Mouse (Mus musculus) hindbrain, embryonic 12.5 days (tissue): ENCODE results near the gene Braf. TPM values are rescaled to one million over a fixed set of nuclear protein-coding genes. Genes with fewer than 3 reads are reported as not detected.

Experiments used
- ATAC-seq: fragments of 200-750 bp; cut with Nextera tagmentation; 2 replicates; pipeline ENCODE4 v1.8.0; 2017; ENCODE audit warnings: moderate TSS enrichment; ENCODE audit not compliant: low FRiP score
- H3K27ac ChIP-seq: fragments of 300-500 bp; sonication (generic); 2 replicates; pipeline ENCODE4 v1.5.1; 2016; ENCODE audit warnings: mild to moderate bottlenecking
- H3K27me3 ChIP-seq: fragments of 300-500 bp; sonication (generic); 2 replicates; pipeline ENCODE4 v1.6.1; 2016; ENCODE audit warnings: mild to moderate bottlenecking
- H3K36me3 ChIP-seq: fragments of 300-500 bp; sonication (generic); 2 replicates; pipeline ENCODE4 v1.6.1; 2016; ENCODE audit warnings: mild to moderate bottlenecking
- H3K4me1 ChIP-seq: fragments of 300-500 bp; sonication (generic); 2 replicates; pipeline ENCODE4 v1.6.1; 2016
- H3K4me2 ChIP-seq: fragments of 300-500 bp; sonication (generic); replicated peaks from 2 replicates; pipeline ENCODE4 v1.6.1; 2016; ENCODE audit warnings: mild to moderate bottlenecking
- H3K4me3 ChIP-seq: fragments of 300-500 bp; sonication (generic); 2 replicates; pipeline ENCODE4 v1.5.1; 2016; ENCODE audit warnings: mild to moderate bottlenecking
- H3K9ac ChIP-seq: fragments of 300-500 bp; sonication (generic); 2 replicates; pipeline ENCODE4 v1.6.1; 2016; ENCODE audit warnings: mild to moderate bottlenecking, moderate library complexity
- H3K9me3 ChIP-seq: fragments of 300-500 bp; sonication (generic); replicated peaks from 2 replicates; pipeline ENCODE4 v1.6.1; 2016; ENCODE audit warnings: mild to moderate bottlenecking
- WGBS: fragments of 180-500 bp; shearing (Covaris S2); methylation state at CpG from one replicate; pipeline ENCODE4 v1.1.7; 2016; 5-methylcytosine and 5-hydroxymethylcytosine counted together
- polyA plus RNA-seq: library from polyadenylated mRNA; unstranded; fragments of >200 nt; fragmentation: Nextera tagmentation; extraction: Ambion mirVana; gene quantifications from 2 replicates; pipeline ENCODE4 v1.2.1, GENCODE M21; 2016

The Braf gene
- polyA plus RNA-seq, 1 experiment from 2014 or later: 25.7 TPM

GRCm38 (mm10) chr6:39570426-39570825 is 154.8 kb downstream of the Braf start:
- 84% methylated on average over 3 of the region's 3 CpGs for WGBS
- ATAC-seq: no peak

GRCm38 (mm10) chr6:39567528-39567927 is 157.7 kb downstream of the Braf start:
- no peak for ATAC-seq
- H3K27ac ChIP-seq: no peak overlapping the region
- 17% methylated on average over 5 of the region's 5 CpGs for WGBS

More at GRCm38 (mm10) chr6:39570426-39570825, 154.8 kb downstream of the Braf start:
- Histone ChIP-seq H3K27me3 (no peaks in the 10 kb centered on the region), H3K4me1 (peaks cover 11% of the 10 kb centered on the region), H3K4me2 (no peak overlapping the region), H3K9me3 (no peaks in the 10 kb centered on the region), H3K9ac (no peak overlapping the region), H3K27ac (no peak overlapping the region), H3K36me3 (no peaks in the 10 kb centered on the region), H3K4me3 (no peak overlapping the region)

GRCm38 (mm10) chr6:39562166-39563015 is 162.9 kb downstream of the Braf start:
- Histone ChIP-seq H3K27me3 (no peaks in the 10 kb centered on the region), H3K9me3 (no peaks in the 10 kb centered on the region), H3K4me2 (peak overlapping the region; percentile 25), H3K4me3 (peak overlapping the region; percentile 6; the same call in 1 of the 2 replicates), H3K4me1 (peaks cover 22% of the 10 kb centered on the region), H3K27ac (no peak overlapping the region), H3K9ac (no peak overlapping the region), H3K36me3 (no peaks in the 10 kb centered on the region)
- 20% methylated on average over 23 of the region's 23 CpGs for WGBS
- 0 out of 2 replicates have a peak, but pooled peaks have one; percentile 24 for ATAC-seq

More at GRCm38 (mm10) chr6:39567528-39567927, 157.7 kb downstream of the Braf start:
- no peaks in the 10 kb centered on the region for H3K27me3 ChIP-seq
- no peak overlapping the region for H3K4me2 ChIP-seq
- H3K4me1 ChIP-seq: no peaks in the 10 kb centered on the region
- no peak overlapping the region for H3K9ac ChIP-seq
- H3K4me3 ChIP-seq: no peak overlapping the region
- no peaks in the 10 kb centered on the region for H3K9me3 ChIP-seq
- H3K36me3 ChIP-seq: no peaks in the 10 kb centered on the region

GRCm38 (mm10) chr6:39559276-39559939 is 165.9 kb downstream of the Braf start:
- Histone ChIP-seq H3K4me3 (no peak overlapping the region), H3K9ac (no peak overlapping the region), H3K36me3 (no peaks in the 10 kb centered on the region), H3K27ac (peak overlapping the region; percentile 31), H3K27me3 (no peaks in the 10 kb centered on the region), H3K4me1 (peaks cover 45% of the 10 kb centered on the region), H3K4me2 (no peak overlapping the region), H3K9me3 (no peaks in the 10 kb centered on the region)
- 58% methylated on average over 6 of the region's 6 CpGs for WGBS
- ATAC-seq: no peak

- Histone ChIP-seq H3K4me1 (peaks cover 48% of the 10 kb centered on the region), H3K4me2 (peak within 1 kb of the TSS; percentile 73), H3K4me3 (peak within 1 kb of the TSS; percentile 93), H3K9ac (peak within 1 kb of the TSS; percentile 91), H3K36me3 (peaks cover 7% of the 10 kb centered on the region), H3K9me3 (no peaks in the 10 kb centered on the region), H3K27ac (peak within 1 kb of the TSS; percentile 96), H3K27me3 (no peaks in the 10 kb centered on the region)
- ATAC-seq: peak; percentile 96
- under 1% methylated on average over 43 of the region's 50 CpGs for WGBS
Measured at GRCm38 (mm10) chr6:39557723-39558261, 167.5 kb downstream of the Braf start, which contains the start of gene Dennd2a. Dennd2a (minus strand) TSS chr6:39557867.

- H3K4me1 ChIP-seq: peaks cover 52% of the 10 kb centered on the region
- peak; percentile 74 for ATAC-seq
- no peaks in the 10 kb centered on the region for H3K27me3 ChIP-seq
- H3K36me3 ChIP-seq: peaks cover 7% of the 10 kb centered on the region
- no peaks in the 10 kb centered on the region for H3K9me3 ChIP-seq
- H3K27ac ChIP-seq: peak overlapping the region; percentile 96
- peak overlapping the region; percentile 93 for H3K4me3 ChIP-seq
- H3K9ac ChIP-seq: peak overlapping the region; percentile 91
- H3K4me2 ChIP-seq: peak overlapping the region; percentile 73
- WGBS: under 1% methylated on average over 53 of the region's 54 CpGs
Measured at GRCm38 (mm10) chr6:39556900-39557659, 168.2 kb downstream of the Braf start.

GRCm38 (mm10) chr6:39555648-39555945 is 169.7 kb downstream of the Braf start:
- Histone ChIP-seq H3K9ac (peak overlapping the region; percentile 20; the same call in 1 of the 2 replicates), H3K4me1 (peaks cover 53% of the 10 kb centered on the region), H3K4me2 (peak overlapping the region; percentile 73), H3K27me3 (no peaks in the 10 kb centered on the region), H3K9me3 (no peaks in the 10 kb centered on the region), H3K4me3 (peak overlapping the region; percentile 93), H3K36me3 (peaks cover 7% of the 10 kb centered on the region), H3K27ac (no peak overlapping the region)
- ATAC-seq: no peak
- 80% methylated on average over 2 of the region's 2 CpGs for WGBS

GRCm38 (mm10) chr6:39554888-39555647 is 170.2 kb downstream of the Braf start:
- Histone ChIP-seq H3K9me3 (no peaks in the 10 kb centered on the region), H3K9ac (peak overlapping the region; percentile 20; the same call in 1 of the 2 replicates), H3K4me2 (peak overlapping the region; percentile 73), H3K27ac (no peak overlapping the region), H3K36me3 (peaks cover 7% of the 10 kb centered on the region), H3K27me3 (no peaks in the 10 kb centered on the region), H3K4me3 (peak overlapping the region; percentile 93), H3K4me1 (peaks cover 53% of the 10 kb centered on the region)
- WGBS: 66% methylated on average over 12 of the region's 12 CpGs
- ATAC-seq: no peak

Other genes with a start within 250 kb of the Braf start
- 49.0 TPM in 2 replicates for gene Dennd2a, start 167.6 kb downstream of the Braf start, polyA plus RNA-seq
- 39.5 and 40.4 TPM in 2 replicates for gene Adck2, start 151.6 kb downstream of the Braf start, polyA plus RNA-seq
- 0.65 TPM in 1 of 2 replicates, not detected in the other for gene Gm42420, start 139.7 kb downstream of the Braf start, polyA plus RNA-seq
- 255 and 307 TPM in 2 replicates for gene Ndufb2, start 132.9 kb downstream of the Braf start, polyA plus RNA-seq
- gene Mrps33, start 85.5 kb upstream of the Braf start, polyA plus RNA-seq: 205 and 206 TPM in 2 replicates
- 17.1 and 19.4 TPM in 2 replicates for gene Tmem178b, start 147.8 kb upstream of the Braf start, polyA plus RNA-seq